Mouse (Mus musculus): Measurements from ENCODE around the gene Cpe. TPM values are rescaled to one million over a fixed set of nuclear protein-coding genes. Genes with fewer than 3 reads are reported as not detected.

Cpe gene
- polyA plus RNA-seq, 2 experiments: 1.2 to 2.2 TPM

DNA sequence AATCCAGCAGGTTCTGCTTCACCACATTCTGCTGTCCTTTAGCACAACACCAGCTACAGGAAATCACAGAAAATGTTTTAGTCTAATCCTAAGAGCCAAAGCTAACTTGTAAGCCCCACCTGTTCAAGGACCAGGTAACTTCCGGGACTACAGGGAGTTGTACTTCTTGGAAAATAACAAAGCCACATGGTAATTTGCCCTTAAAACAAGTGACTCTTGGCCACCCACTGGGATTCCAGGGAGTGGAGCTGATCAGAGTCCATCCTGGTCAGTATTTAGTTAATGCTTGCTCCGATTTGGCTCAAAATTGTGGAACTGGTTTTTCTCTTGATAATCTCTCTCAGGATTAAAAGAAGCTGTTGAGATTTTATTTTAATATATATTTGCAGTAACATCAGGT lies 61.1 kb downstream of the Cpe start:
- H3K9me3 ChIP-seq (ENCODE audit: control insufficient read depth, low read length): no peaks in the 10 kb centered on the region
- no peak overlapping the region for H3K9ac ChIP-seq (replicated peaks)
- TF ChIP-seq CTCF (IDR thresholded peaks at IDR 0.05; ENCODE audit: low read depth) (no peak), EP300 (IDR thresholded peaks at IDR 0.05; ENCODE audit: low read depth) (no peak)
- ATAC-seq (ENCODE audit: insufficient read depth): no peak
- no peaks in the 10 kb centered on the region for H3K4me1 ChIP-seq (replicated peaks; ENCODE audit: control insufficient read depth in 2 of 2, insufficient read depth in 2 of 2, low read length in 1 of 2)
- H3K27me3 ChIP-seq (ENCODE audit: control insufficient read depth, insufficient read depth, low read length): no peaks in the 10 kb centered on the region
- DNase-seq (ENCODE audit: low read depth in 3 of 3, low spot score in 3 of 3): no peak
- 54% methylated on average over 2 of the region's 2 CpGs for WGBS (ENCODE audit: insufficient replicate concordance)
- H3K4me3 ChIP-seq (ENCODE audit: insufficient read depth in 1 of 2, low read depth in 2 of 2, low read length in 2 of 2): no peak overlapping the region
- H3K27ac ChIP-seq: no peak overlapping the region
- no peak overlapping the region for H3K4me2 ChIP-seq (ENCODE audit: low read depth)
- no peaks in the 10 kb centered on the region for H3K36me3 ChIP-seq (replicated peaks; ENCODE audit: control insufficient read depth, insufficient read depth, low read depth)

DNA sequence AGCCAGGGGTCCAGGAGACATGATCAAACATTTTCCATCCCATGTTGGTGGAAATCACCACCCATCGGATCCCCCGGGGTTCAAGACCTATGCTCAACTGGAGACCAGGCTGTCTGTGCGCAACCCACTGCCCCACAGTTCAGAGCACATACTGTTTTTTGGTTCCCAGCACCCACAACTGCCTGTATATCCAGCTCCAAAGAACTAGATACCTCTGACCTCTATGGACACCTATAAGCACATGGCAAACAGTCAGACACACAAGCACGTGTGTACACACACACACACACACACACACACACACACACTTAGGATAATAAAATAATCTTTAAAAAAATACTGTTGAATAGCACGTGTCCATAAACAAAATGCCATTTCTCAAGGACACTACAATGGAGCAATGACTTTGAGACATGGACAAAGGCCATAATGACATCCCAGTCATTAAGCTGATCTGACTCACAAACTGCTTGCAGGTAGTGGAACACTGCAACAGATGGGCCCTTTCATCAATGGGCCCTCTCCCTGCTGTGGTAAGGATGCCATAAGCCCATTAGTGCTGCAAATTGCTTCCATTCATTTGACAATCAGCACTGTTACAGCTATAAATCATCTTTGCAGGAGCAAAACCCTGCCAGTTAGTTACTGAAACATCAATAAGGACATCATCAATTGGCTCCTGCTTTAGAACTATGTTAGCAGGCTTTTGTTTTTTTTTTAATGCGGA lies 63.7 kb downstream of the Cpe start:
- Histone ChIP-seq H3K36me3 (replicated peaks; ENCODE audit: control insufficient read depth, insufficient read depth, low read depth) (no peaks in the 10 kb centered on the region), H3K9me3 (ENCODE audit: control insufficient read depth, low read length) (no peaks in the 10 kb centered on the region), H3K4me2 (ENCODE audit: low read depth) (no peak overlapping the region), H3K27me3 (ENCODE audit: control insufficient read depth, insufficient read depth, low read length) (no peaks in the 10 kb centered on the region), H3K9ac (replicated peaks) (no peak overlapping the region), H3K4me3 (ENCODE audit: insufficient read depth in 1 of 2, low read depth in 2 of 2, low read length in 2 of 2) (no peak overlapping the region), H3K27ac (no peak overlapping the region), H3K4me1 (replicated peaks; ENCODE audit: control insufficient read depth in 2 of 2, insufficient read depth in 2 of 2, low read length in 1 of 2) (no peaks in the 10 kb centered on the region)
- DNase-seq (ENCODE audit: low read depth in 3 of 3, low spot score in 3 of 3): no peak
- no peak for ATAC-seq (ENCODE audit: insufficient read depth)
- 75% methylated on average over 6 of the region's 6 CpGs for WGBS (ENCODE audit: insufficient replicate concordance)
- no peak for TF ChIP-seq EP300 (IDR thresholded peaks at IDR 0.05; ENCODE audit: low read depth)
- no peak for TF ChIP-seq CTCF (IDR thresholded peaks at IDR 0.05; ENCODE audit: low read depth)

DNA sequence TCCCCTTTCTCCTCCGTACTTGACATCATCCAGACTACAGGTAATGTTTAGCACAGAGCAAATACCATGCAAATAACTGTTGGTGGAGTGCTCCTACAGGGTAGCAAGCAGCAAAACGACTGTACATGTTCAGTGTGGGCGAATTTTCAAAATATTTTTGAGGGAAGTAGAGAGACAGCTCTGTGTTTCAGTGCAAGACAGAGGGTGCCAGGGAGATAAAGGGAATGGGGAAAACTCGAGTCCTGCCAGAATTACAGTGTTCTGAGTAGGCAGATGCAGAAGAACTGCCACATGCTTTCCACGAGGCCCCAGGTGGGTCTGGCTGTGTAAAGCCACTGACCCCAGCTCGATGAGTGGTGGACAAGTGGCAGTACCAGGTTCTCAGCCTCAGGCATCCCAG lies 64.8 kb downstream of the Cpe start:
- no peak for ATAC-seq (ENCODE audit: insufficient read depth)

DNA sequence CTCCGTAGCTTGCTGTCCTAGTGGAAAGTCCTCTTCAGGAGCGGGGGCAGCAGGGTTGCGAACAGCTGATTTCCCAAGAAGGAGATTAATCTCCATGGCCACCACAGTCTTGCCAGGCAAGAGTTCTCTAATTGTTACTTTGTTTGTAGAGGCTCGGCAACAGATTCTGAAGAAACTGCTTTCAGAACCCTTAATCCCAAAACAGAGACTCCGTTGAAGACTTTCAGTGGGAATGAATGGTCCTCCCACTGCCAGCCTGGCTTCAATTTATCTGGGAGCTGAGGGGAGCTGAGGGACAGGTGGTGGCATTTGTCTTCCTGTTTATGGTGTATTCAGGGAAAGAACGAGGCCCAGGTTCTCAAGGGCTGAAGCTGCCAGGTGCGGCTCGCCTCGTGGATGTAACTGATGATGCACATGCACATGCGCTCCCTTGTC lies 68.2 kb downstream of the Cpe start:
- H3K4me3 ChIP-seq (ENCODE audit: insufficient read depth in 1 of 2, low read depth in 2 of 2, low read length in 2 of 2): no peak overlapping the region
- no peak overlapping the region for H3K9ac ChIP-seq (replicated peaks)
- 72% methylated on average over 10 of the region's 10 CpGs for WGBS (ENCODE audit: insufficient replicate concordance)
- H3K4me2 ChIP-seq (ENCODE audit: low read depth): no peak overlapping the region
- H3K27ac ChIP-seq: no peak overlapping the region
- TF ChIP-seq CTCF (IDR thresholded peaks at IDR 0.05; ENCODE audit: low read depth) (no peak), EP300 (IDR thresholded peaks at IDR 0.05; ENCODE audit: low read depth) (no peak)
- DNase-seq (ENCODE audit: low read depth in 3 of 3, low spot score in 3 of 3) (no peak), ATAC-seq (ENCODE audit: insufficient read depth) (no peak)
- H3K4me1 ChIP-seq (replicated peaks; ENCODE audit: control insufficient read depth in 2 of 2, insufficient read depth in 2 of 2, low read length in 1 of 2): peaks cover 0 to 4% of the 10 kb centered on the region in 2 experiments; a peak in 1 of 4 replicates
- H3K36me3 ChIP-seq (replicated peaks; ENCODE audit: control insufficient read depth, insufficient read depth, low read depth): no peaks in the 10 kb centered on the region
- H3K27me3 ChIP-seq (ENCODE audit: control insufficient read depth, insufficient read depth, low read length): no peaks in the 10 kb centered on the region
- no peaks in the 10 kb centered on the region for H3K9me3 ChIP-seq (ENCODE audit: control insufficient read depth, low read length)

More for the DNA sequence above, 64.8 kb downstream of the Cpe start:
- Histone ChIP-seq H3K9ac (replicated peaks) (no peak overlapping the region), H3K9me3 (ENCODE audit: control insufficient read depth, low read length) (no peaks in the 10 kb centered on the region), H3K27ac (no peak overlapping the region), H3K4me2 (ENCODE audit: low read depth) (no peak overlapping the region), H3K4me3 (ENCODE audit: insufficient read depth in 1 of 2, low read depth in 2 of 2, low read length in 2 of 2) (no peak overlapping the region), H3K36me3 (replicated peaks; ENCODE audit: control insufficient read depth, insufficient read depth, low read depth) (no peaks in the 10 kb centered on the region), H3K4me1 (replicated peaks; ENCODE audit: control insufficient read depth in 2 of 2, insufficient read depth in 2 of 2, low read length in 1 of 2) (no peaks in the 10 kb centered on the region), H3K27me3 (ENCODE audit: control insufficient read depth, insufficient read depth, low read length) (no peaks in the 10 kb centered on the region)
- DNase-seq (ENCODE audit: low read depth in 3 of 3, low spot score in 3 of 3): no peak
- TF ChIP-seq EP300 (IDR thresholded peaks at IDR 0.05; ENCODE audit: low read depth): no peak
- TF ChIP-seq CTCF (IDR thresholded peaks at IDR 0.05; ENCODE audit: low read depth): no peak
- 50% methylated on average over 6 of the region's 6 CpGs for WGBS (ENCODE audit: insufficient replicate concordance)

DNA sequence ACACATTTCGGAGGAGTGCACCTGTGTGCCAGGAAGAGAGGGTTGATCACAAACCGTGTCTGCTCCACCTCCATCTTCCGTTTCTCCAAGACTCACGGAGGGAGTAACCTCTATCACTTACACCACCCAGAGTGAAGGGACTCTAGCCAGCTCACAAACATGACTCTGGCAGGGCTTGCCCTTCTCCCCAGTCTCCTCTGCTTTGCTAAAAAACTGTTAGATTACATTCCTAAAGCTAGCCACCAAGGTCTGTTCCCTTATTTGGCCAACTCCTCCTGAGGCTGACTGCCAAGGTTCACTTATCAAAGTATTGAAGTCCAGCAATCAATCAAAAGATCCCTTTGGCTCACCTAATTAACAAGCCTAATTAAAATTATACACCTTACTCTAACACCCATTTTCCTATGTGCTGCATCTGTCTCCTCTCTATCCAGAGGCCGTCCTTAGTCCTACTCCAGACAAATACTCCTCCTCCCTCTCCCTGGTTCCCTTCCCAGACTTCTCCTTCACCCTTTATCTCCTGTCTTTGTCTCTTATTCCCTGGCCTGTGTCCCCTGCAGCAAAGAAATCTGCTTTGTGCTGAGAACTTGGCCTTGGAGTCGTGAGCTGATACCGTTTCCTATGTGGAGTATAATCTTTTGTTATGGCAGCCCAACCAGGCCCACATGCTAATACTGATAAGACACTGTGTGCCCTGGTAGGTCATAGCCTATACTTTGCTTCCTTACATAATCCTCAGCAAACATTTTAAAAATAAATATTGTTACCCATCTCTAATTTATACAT lies 72.3 kb downstream of the Cpe start:
- no peaks in the 10 kb centered on the region for H3K27me3 ChIP-seq (ENCODE audit: control insufficient read depth, insufficient read depth, low read length)
- no peak for TF ChIP-seq EP300 (IDR thresholded peaks at IDR 0.05; ENCODE audit: low read depth)
- no peak for DNase-seq (ENCODE audit: low read depth in 3 of 3, low spot score in 3 of 3)
- no peak overlapping the region for H3K4me2 ChIP-seq (ENCODE audit: low read depth)
- 41% methylated on average over 7 of the region's 7 CpGs for WGBS (ENCODE audit: insufficient replicate concordance)
- peaks cover 0 to 4% of the 10 kb centered on the region in 2 experiments; a peak in 1 of 4 replicates for H3K4me1 ChIP-seq (replicated peaks; ENCODE audit: control insufficient read depth in 2 of 2, insufficient read depth in 2 of 2, low read length in 1 of 2)
- H3K27ac ChIP-seq: no peak overlapping the region
- H3K4me3 ChIP-seq (ENCODE audit: insufficient read depth in 1 of 2, low read depth in 2 of 2, low read length in 2 of 2): no peak overlapping the region
- peak; percentile 39; the same call in 1 of the 2 replicates for ATAC-seq (ENCODE audit: insufficient read depth)
- H3K9me3 ChIP-seq (ENCODE audit: control insufficient read depth, low read length): no peaks in the 10 kb centered on the region
- no peak overlapping the region for H3K9ac ChIP-seq (replicated peaks)
- H3K36me3 ChIP-seq (replicated peaks; ENCODE audit: control insufficient read depth, insufficient read depth, low read depth): no peaks in the 10 kb centered on the region

All from liver, embryonic 14.5 days (tissue).